Mouse (Mus musculus): ENCODE results near the gene Gm10985.
A peak's percentile ranks its signal among the peaks of the same experiment; 100 is the strongest.

Gene Gm10985

GRCm38 (mm10) chr3:53844786-53845185 is at the start of gene Gm10985:
Gm10985 (plus strand) TSS chr3:53845086.
- no peak for DNase-seq (ENCODE audit: low spot score)

DNA sequence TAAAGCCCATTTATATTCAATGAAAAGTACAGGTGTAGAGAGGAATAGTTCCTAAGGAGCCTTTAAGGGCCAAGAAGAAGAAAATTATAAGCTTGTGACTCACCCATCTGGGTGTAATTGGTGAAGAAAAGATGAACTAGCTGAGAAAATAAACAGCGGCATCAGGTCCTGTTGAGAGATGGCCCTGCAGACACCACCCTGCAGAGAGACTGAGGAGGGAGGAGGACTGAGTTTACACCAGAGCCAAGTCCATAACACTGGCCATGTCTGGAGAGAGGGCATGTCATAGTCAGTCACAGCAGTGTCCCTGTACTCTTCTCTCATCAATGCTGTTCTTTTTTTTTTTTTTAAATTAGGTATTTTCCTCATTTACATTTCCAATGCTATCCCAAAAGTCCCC is 48.0 kb upstream of the Gm10985 start:
- no peak for DNase-seq (ENCODE audit: low spot score)

GRCm38 (mm10) chr3:53799671-53800070 is 45.2 kb upstream of the Gm10985 start:
- no peak for DNase-seq (ENCODE audit: low spot score)

DNA sequence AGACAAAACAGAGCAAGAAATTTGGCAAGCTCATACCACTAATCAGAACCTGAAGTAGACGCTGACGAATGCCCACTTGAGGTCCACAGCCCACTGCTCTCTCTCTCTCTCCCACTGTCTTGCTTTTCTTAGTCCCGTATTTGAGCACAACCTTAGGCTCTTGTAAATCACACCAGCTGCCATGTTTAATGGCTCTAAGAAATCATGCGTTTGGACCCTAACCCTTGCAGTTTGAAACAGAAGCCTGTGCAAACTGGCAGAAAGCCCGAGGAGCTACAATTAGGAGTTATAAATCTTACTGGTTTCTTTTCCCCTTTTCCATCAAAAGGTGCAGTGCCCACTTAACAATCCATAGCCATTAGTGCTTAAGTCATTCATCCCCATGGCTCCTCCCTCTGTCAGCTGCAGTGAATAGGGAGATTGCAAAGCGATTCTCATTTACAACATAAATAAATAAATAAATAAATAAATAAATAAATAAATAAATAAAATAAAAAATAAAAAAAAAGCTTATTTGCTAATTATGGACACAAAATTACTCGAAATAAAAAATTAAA is 31.4 kb upstream of the Gm10985 start:
- no peak for DNase-seq (ENCODE audit: low spot score)

- no peak for DNase-seq (ENCODE audit: low spot score)
Observed at GRCm38 (mm10) chr3:53834238-53834637, 10.6 kb upstream of the Gm10985 start.

- no peak for DNase-seq (ENCODE audit: low spot score)
Observed at GRCm38 (mm10) chr3:53846206-53846928, 1.5 kb downstream of the Gm10985 start.

DNA sequence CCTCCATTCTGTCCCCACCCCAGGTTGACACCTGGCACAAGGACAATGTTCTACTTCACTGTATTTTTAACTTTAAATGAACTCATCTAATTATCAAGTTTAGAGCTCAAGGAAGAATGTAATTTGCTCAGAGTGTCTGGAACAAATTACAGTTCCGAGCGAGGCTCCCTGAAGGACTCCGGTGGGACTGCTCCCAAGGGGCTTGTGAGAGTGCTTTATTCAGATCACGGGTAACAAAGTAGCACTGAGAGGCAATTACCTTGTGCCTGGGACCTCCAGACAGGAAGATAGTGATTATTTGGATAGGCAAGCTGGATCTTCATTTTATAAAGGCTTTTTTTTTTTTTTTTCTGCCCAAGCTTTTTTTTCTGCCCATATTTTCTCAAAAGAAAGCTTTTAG is 2.8 kb downstream of the Gm10985 start:
- no peak for DNase-seq (ENCODE audit: low spot score)

DNA sequence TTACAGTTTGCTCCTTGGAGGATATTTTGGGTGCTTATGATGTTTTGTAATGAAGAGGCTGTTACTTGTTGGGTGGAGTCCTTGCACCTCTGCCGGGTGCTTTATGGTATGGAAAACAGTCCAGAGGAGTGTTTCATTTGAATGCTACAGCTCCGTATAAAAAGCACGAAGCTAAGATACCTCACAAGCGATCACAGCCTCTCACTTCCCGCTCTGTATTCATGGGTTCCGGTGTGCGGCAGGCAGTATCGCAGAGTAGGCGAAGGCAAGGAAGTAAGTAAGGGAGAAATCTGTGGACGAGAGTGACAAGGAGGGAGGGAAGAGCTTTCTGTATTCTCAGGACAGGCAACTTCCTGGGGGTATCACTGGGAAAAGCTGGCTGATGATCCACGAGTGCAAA is 3.4 kb downstream of the Gm10985 start:
- no peak for DNase-seq (ENCODE audit: low spot score)

DNA sequence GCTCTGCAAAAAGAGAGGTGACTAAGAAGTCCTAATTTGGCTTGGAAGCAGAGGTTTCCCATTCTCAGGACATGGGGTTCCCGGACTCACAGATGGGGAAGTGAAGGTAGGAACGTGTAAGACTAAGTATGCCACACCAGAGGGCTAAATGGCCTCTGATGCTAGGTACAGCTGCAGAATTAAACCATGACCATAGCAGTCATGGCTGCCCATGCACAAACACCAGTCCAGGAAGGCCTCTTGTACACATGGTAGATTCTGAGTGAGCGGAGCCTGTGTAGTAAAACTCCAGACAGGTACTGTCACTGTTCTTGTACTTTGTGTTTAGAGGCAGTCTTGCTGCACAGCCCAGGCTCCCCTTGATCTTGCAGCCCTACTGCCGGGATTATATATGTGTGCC is 9.4 kb downstream of the Gm10985 start:
- DNase-seq (ENCODE audit: low spot score): no peak

- DNase-seq (ENCODE audit: low spot score): no peak
Observed at GRCm38 (mm10) chr3:53854831-53855230, 9.9 kb downstream of the Gm10985 start.

DNA sequence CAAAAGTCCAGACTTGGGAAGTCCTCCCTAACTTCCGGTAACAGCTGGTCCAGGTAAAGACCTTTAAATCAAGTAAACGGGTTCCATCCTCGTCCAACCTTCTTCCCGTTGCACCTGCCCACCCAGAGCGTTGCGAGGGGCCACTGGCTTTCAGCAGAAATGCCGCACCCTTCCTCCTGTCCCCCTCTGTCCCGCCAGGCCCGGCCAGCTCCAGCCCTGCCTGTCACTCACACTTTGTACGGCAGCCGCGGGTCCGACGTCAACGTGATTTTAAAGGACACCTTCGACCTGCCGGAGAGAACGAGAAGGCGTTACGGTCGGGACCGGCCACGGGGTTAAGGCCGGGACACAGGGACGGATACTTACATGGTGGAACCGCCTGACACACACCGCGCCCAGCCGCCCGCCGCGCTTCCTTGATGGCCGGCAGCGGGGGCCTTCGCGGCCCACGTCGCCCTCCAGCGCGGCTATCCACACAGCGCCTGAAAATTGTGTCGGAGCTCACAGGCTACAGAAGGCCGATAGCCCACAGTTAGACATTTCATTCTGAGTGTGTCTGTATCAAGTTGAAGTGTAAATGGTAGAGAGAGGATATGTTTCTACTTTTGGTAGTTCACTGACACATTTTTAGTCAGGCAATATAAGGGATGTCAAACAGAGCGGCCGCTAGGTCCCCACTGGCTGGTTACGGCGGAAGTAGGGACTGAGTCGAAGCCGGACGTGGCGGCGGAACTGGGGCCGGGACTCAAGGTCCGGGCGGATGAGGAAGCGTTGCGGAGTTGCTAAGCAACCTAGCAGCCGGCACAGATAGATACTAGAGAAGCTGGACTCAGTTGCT is 18.7 kb downstream of the Gm10985 start, which contains the start of gene Ufm1:
Gene Ufm1 (minus strand): TSS at position 448 of the 838 bp plus-strand sequence.
- DNase-seq (ENCODE audit: low spot score): peak; percentile 90

GRCm38 (mm10) chr3:53868212-53868611 is 23.3 kb downstream of the Gm10985 start:
- DNase-seq (ENCODE audit: low spot score): no peak

DNA sequence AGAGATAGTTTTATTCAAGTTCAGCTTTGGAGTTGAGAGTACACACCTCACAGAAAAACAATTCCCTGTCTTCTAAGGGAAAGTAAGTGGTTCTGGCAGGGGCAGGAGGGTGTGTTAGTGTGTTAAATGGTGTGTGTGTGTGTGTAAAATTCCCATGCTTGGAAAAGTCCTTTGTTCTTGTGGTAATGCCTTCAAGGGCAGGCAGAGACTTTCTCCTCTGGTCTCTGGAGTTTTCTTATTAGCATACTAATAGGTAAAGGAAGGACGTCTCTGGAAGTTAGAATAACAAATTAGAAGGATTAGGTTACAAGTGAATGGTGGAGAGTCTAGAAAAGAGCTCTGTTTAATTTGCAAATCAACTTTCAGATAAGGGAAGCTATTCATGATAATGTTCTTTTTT is 24.4 kb downstream of the Gm10985 start:
- DNase-seq (ENCODE audit: low spot score): no peak

DNA sequence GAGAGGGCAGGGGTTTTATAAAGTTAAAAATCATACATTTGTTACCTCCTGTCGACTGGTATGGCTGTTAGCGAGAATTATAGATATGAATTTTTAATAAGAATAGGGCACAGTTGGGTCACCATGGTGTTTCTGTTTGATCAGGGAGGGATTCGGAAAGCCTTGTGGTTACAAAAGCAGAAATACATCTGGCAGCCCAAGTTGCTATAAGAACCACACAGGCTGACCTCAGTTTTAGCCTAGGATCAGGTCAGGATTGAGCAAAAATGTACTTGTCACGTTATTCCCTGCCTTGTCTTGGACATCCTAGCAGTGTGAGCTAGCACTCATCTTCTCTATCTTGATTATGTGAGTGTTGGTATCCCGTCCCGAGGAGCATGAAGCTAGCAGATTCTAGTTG is 25.6 kb downstream of the Gm10985 start:
- DNase-seq (ENCODE audit: low spot score): no peak

GRCm38 (mm10) chr3:53871596-53871995 is 26.7 kb downstream of the Gm10985 start:
- DNase-seq (ENCODE audit: low spot score): no peak

GRCm38 (mm10) chr3:53890619-53891540 is 46.0 kb downstream of the Gm10985 start:
- no peak for DNase-seq (ENCODE audit: low spot score)

Data from c-Kit-positive CD71-positive TER-119-positive erythroid progenitor cells, embryonic 14.5 days (primary cell).